Mouse (Mus musculus) adrenal gland, postnatal 36 days (tissue): ENCODE measurements around the gene Atg7. TPM values are rescaled to one million over a fixed set of nuclear protein-coding genes. Genes with fewer than 3 reads are reported as not detected.
"Not testable (repeated sequence)": the region's sequence is repeated elsewhere in the genome, so short reads cannot be mapped to it uniquely, and the experiment has no call there.

Source experiments
- DNase-seq, 2 experiments: peaks; one replicate each; pipeline ENCODE4 v3.0.0; 2021; ENCODE audit warnings: mixed read lengths in 1 of 2
- total RNA-seq, 2 experiments: library from RNA; stranded (reverse); gene quantifications; 2 replicates each; pipeline ENCODE4 v1.2.3; 2021

The Atg7 gene
- total RNA-seq, 2 experiments from 2014 or later = 28.4 to 31.7 TPM

- no peak for DNase-seq
Observed at GRCm38 (mm10) chr6:114882212-114882611, 239.3 kb downstream of the Atg7 start.

- DNase-seq = no peak
Observed at GRCm38 (mm10) chr6:114882675-114883074, 239.8 kb downstream of the Atg7 start.

- peak; percentile 75 to 81 for DNase-seq
Observed at GRCm38 (mm10) chr6:114883261-114883740, 240.4 kb downstream of the Atg7 start.

GRCm38 (mm10) chr6:114885129-114885528, 242.2 kb downstream of the Atg7 start:
- no peak for DNase-seq

GRCm38 (mm10) chr6:114886012-114886411, 243.1 kb downstream of the Atg7 start:
- no peak for DNase-seq

- no peak for DNase-seq
Observed at GRCm38 (mm10) chr6:114886504-114887361, 243.8 kb downstream of the Atg7 start.

- DNase-seq = peak; percentile 90
Observed at GRCm38 (mm10) chr6:114888922-114889321, 246.0 kb downstream of the Atg7 start.

- not testable (repeated sequence) for DNase-seq
Observed at GRCm38 (mm10) chr6:114889971-114890370, 247.1 kb downstream of the Atg7 start.

- DNase-seq = peak; percentile 93 to 94
Observed at GRCm38 (mm10) chr6:114890411-114891115, 247.7 kb downstream of the Atg7 start.

- no peak for DNase-seq
Observed at GRCm38 (mm10) chr6:114891272-114891671, 248.4 kb downstream of the Atg7 start.

- no peak for DNase-seq
Observed at GRCm38 (mm10) chr6:114891771-114892170, 248.9 kb downstream of the Atg7 start.

- DNase-seq = peak; percentile 30 to 47
Observed at GRCm38 (mm10) chr6:114892363-114892762, 249.5 kb downstream of the Atg7 start.

GRCm38 (mm10) chr6:114893427-114894209, 250.7 kb downstream of the Atg7 start:
- peak; percentile 79 to 81 for DNase-seq

GRCm38 (mm10) chr6:114894548-114895106, 251.7 kb downstream of the Atg7 start:
- DNase-seq = peak in 1 of 2 experiments; percentile 24

- DNase-seq = no peak
Observed at GRCm38 (mm10) chr6:114895191-114895590, 252.3 kb downstream of the Atg7 start.

- peak in 1 of 2 experiments; percentile 36 for DNase-seq
Observed at GRCm38 (mm10) chr6:114896281-114896680, 253.4 kb downstream of the Atg7 start.

- DNase-seq = no peak
Observed at GRCm38 (mm10) chr6:114898949-114899348, 256.1 kb downstream of the Atg7 start.

- no peak for DNase-seq
Observed at GRCm38 (mm10) chr6:114899652-114900051, 256.8 kb downstream of the Atg7 start.

GRCm38 (mm10) chr6:114900194-114900593, 257.3 kb downstream of the Atg7 start:
- no peak for DNase-seq

- peak; percentile 67 to 68 for DNase-seq
Observed at GRCm38 (mm10) chr6:114901321-114901824, 258.5 kb downstream of the Atg7 start.

GRCm38 (mm10) chr6:114901921-114902320, 259.0 kb downstream of the Atg7 start:
- no peak for DNase-seq

- no peak for DNase-seq
Observed at GRCm38 (mm10) chr6:114904233-114904632, 261.3 kb downstream of the Atg7 start.
